Mouse (Mus musculus) thymus, adult 2 months (tissue): ENCODE data around the gene Pros1. TPM values are rescaled to one million over a fixed set of nuclear protein-coding genes. Genes with fewer than 3 reads are reported as not detected.

ENCODE experiments used
- DNase-seq: peaks from one replicate; pipeline ENCODE4 v3.0.0; 2021
- H3K27ac ChIP-seq: fragments of 200-500 bp; 2 replicates; pipeline ENCODE4 v1.5.1; 2012; ENCODE audit warnings: low read length, control low read depth; ENCODE audit not compliant: control insufficient read depth, insufficient read depth
- H3K27me3 ChIP-seq: fragments of 200-500 bp; 2 replicates; pipeline ENCODE4 v1.6.1; 2012; ENCODE audit warnings: mild to moderate bottlenecking, low read length, moderate library complexity, mixed read lengths; ENCODE audit not compliant: control insufficient read depth, insufficient read depth
- H3K36me3 ChIP-seq: fragments of 200-500 bp; 2 replicates; pipeline ENCODE4 v1.6.1; 2012; ENCODE audit warnings: mild to moderate bottlenecking, low read length, moderate library complexity; ENCODE audit not compliant: control insufficient read depth, insufficient read depth
- H3K4me1 ChIP-seq: fragments of 200-500 bp; replicated peaks from 2 replicates; pipeline ENCODE4 v1.6.1; 2012; ENCODE audit warnings: low read length; ENCODE audit not compliant: control insufficient read depth, insufficient read depth
- H3K4me3 ChIP-seq: fragments of 200-500 bp; 2 replicates; pipeline ENCODE4 v1.5.1; 2012; ENCODE audit warnings: mild to moderate bottlenecking, low read length, control low read depth, moderate library complexity; ENCODE audit not compliant: control insufficient read depth, insufficient read depth
- CTCF ChIP-seq: fragments of 200-500 bp; IDR thresholded peaks from 2 replicates; pipeline ENCODE4 v1.5.1; 2012; ENCODE audit warnings: mild to moderate bottlenecking, control low read depth, low read length, moderate library complexity, borderline replicate concordance; ENCODE audit not compliant: control insufficient read depth, poor library complexity, insufficient read depth; ENCODE audit errors: extremely low read depth
- POLR2A ChIP-seq: fragments of 200-500 bp; IDR thresholded peaks from 2 replicates; pipeline ENCODE4 v1.6.1; 2012; ENCODE audit warnings: mild to moderate bottlenecking, low read length, control low read depth, moderate library complexity; ENCODE audit not compliant: control insufficient read depth, poor library complexity, insufficient read depth; ENCODE audit errors: extremely low read depth
- WGBS: fragments of 180-500 bp; shearing (Covaris S2); methylation state at CpG from one replicate; pipeline ENCODE4 v1.1.7; 2018; 5-methylcytosine and 5-hydroxymethylcytosine counted together
- polyA plus RNA-seq: library from polyadenylated mRNA; depleted of rRNA; stranded (reverse); fragments of >200 nt; gene quantifications from 2 replicates; pipeline ENCODE4 v1.2.3, GENCODE M21; 2012

Pros1 gene
- polyA plus RNA-seq, 1 experiment = 2.8 TPM

DNA sequence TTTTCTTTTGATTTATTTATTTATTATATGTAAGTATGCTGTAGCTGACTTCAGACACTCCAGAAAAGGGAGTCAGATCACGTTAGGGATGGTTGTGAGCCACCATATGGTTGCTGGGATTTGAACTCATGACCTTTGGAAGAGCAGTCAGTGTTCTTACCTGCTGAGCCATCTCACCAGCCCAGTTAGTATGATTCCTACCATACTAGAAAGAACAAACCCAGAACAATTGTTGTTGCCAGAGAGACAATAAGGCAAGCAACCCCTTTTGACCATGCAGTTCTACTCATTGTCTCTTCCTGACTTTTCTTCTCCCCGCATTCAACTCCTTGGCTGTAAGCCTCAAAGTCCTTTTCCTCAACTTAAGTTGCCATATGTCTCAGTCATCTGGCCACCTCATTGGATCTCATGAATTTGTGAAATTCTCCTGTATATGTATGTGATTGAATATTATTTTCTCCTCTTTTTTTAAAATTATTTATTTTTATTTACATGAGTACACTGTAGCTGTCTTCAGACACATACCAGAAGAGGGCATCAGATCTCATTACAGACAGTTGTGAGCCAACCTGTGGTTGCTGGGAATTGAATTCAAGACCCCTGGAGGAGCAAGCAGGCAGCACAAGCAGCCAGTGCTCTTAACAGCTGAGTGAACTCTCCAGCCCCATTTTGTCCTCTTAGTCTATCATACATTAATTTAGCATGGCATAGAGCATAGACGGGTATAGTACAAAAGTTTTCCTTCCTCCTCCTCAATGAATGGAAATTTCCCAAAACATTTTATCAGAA is 1.4 kb upstream of the Pros1 start:
- no peak overlapping the region for H3K4me3 ChIP-seq
- H3K27me3 ChIP-seq = no peaks in the 10 kb centered on the region
- WGBS = 87% methylated on average over 3 of the region's 3 CpGs
- TF ChIP-seq CTCF (no peak), POLR2A (no peak)
- DNase-seq = no peak
- H3K27ac ChIP-seq = no peak overlapping the region
- no peaks in the 10 kb centered on the region for H3K36me3 ChIP-seq
- peaks cover 6% of the 10 kb centered on the region; the same call in 1 of the 2 replicates for H3K4me1 ChIP-seq

DNA sequence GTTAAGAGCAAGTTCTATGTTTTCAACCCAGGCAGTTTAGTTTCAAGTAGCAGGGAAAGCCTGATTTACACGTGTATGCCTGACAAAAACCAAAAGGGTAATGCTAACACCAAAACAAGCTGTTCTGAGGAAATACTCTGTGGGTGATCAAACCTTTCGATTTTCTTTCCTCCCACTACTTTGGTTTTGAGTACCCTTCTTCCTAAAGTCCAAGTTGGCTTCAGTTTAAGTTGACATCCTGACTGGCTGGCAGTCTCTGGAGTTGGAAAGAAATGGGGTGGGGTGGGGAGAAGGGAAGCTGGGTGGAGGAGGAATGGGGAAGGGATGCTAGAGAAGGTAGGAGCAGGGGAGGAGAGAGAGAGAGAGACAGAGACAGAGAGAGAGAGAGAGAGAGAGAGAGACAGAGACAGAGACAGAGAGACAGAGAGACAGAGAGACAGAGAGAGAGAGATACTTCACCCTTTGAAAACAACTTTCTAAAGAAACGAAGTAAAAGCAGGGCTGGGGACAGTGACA is 438 bp upstream of the Pros1 start:
- no peak for DNase-seq
- Histone ChIP-seq H3K36me3 (no peaks in the 10 kb centered on the region), H3K4me1 (peaks cover 6% of the 10 kb centered on the region; the same call in 1 of the 2 replicates), H3K27ac (no peak overlapping the region), H3K4me3 (no peak overlapping the region), H3K27me3 (no peaks in the 10 kb centered on the region)
- WGBS = 8% methylated on average over 3 of the region's 3 CpGs
- no peak for TF ChIP-seq POLR2A
- no peak for TF ChIP-seq CTCF

GRCm38 (mm10) chr16:62855385-62855784 is 1.3 kb downstream of the Pros1 start:
- TF ChIP-seq CTCF (no peak), POLR2A (no peak)
- H3K27me3 ChIP-seq = no peaks in the 10 kb centered on the region
- H3K27ac ChIP-seq = no peak overlapping the region
- no peak for DNase-seq
- peaks cover 6% of the 10 kb centered on the region; the same call in 1 of the 2 replicates for H3K4me1 ChIP-seq
- no peak overlapping the region for H3K4me3 ChIP-seq
- WGBS = 95% methylated on average over 6 of the region's 6 CpGs
- H3K36me3 ChIP-seq = no peaks in the 10 kb centered on the region

DNA sequence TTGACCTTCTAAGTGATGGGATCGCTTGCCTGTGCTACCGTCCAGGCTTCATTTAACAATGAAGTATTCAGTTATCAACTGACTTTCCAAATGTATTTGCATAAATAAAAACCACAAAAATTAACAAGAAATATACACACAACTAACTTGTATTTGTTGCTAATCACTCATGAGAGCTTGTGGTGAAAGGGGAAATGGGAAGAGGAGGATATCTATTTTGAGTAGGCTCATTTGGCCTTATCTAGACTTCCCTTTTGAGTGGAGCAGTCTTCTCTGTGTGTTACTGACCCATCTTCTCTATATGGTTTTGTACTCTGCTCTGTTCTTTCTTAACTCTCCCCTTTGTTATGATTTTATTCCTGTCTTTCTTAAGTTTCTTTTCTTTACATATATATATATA is 2.2 kb downstream of the Pros1 start:
- no peaks in the 10 kb centered on the region for H3K36me3 ChIP-seq
- no peak overlapping the region for H3K27ac ChIP-seq
- DNase-seq = no peak
- H3K4me3 ChIP-seq = no peak overlapping the region
- no peaks in the 10 kb centered on the region for H3K27me3 ChIP-seq
- TF ChIP-seq POLR2A (no peak), CTCF (no peak)
- peaks cover 6% of the 10 kb centered on the region; the same call in 1 of the 2 replicates for H3K4me1 ChIP-seq
- WGBS = 91% methylated on average over 2 of the region's 2 CpGs

- Histone ChIP-seq H3K27ac (no peak overlapping the region), H3K36me3 (no peaks in the 10 kb centered on the region), H3K4me3 (no peak overlapping the region), H3K4me1 (peaks cover 6% of the 10 kb centered on the region; the same call in 1 of the 2 replicates), H3K27me3 (no peaks in the 10 kb centered on the region)
- 94% methylated on average over 2 of the region's 2 CpGs for WGBS
- TF ChIP-seq CTCF = no peak
- TF ChIP-seq POLR2A = no peak
- no peak for DNase-seq
Measured at GRCm38 (mm10) chr16:62857498-62857897, 3.4 kb downstream of the Pros1 start.

DNA sequence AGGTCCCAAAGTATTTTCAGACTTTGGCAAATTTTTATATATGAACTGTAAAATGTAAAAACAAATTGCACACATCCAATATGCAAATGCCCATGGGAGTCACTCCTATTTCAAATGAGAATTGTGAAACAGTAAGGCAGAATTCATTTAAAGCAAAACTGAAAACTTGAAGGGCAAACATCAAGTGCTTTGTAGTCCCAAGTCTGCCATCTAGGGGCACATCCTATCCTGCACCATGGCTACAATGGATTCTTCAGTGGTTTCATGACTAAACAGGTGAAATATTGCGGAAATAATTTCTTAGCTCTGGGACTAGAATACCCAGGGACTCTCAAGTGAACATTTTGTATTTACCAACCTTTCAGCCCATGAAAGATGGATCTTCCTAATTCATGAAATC is 3.9 kb downstream of the Pros1 start:
- Histone ChIP-seq H3K27ac (no peak overlapping the region), H3K27me3 (no peaks in the 10 kb centered on the region), H3K4me1 (peaks cover 6% of the 10 kb centered on the region; the same call in 1 of the 2 replicates), H3K4me3 (no peak overlapping the region), H3K36me3 (no peaks in the 10 kb centered on the region)
- 86% methylated on average over 1 of the region's 1 CpGs for WGBS
- TF ChIP-seq CTCF = no peak
- no peak for TF ChIP-seq POLR2A
- DNase-seq = no peak

GRCm38 (mm10) chr16:62860140-62860539 is 6.0 kb downstream of the Pros1 start:
- Histone ChIP-seq H3K27ac (no peak overlapping the region), H3K4me1 (no peaks in the 10 kb centered on the region), H3K4me3 (no peak overlapping the region), H3K27me3 (no peaks in the 10 kb centered on the region), H3K36me3 (no peaks in the 10 kb centered on the region)
- no peak for DNase-seq
- TF ChIP-seq CTCF (no peak), POLR2A (no peak)
- WGBS = 96% methylated on average over 1 of the region's 1 CpGs
